ENCODE assay signal across 24 mouse cellular contexts in the genomic region with DNA sequence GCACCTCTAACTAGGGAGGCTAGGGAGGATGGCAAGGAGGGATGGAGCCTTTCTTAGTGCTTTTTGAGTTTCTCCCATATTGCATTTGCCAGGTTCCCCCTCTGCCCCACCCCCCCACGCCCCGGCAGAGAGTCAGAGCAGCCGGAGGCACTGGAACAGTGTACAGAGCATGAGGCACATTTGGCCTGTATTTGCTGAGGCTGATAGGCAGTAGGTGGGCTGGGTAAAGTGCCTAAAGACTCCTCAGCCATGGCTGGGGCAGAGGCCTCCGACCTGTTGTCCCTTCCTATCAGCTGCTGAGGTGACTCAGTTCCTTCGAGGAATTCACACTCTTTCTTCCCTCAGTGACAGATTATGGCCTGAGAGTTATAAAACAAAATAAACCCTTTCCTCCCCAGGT. TPM values are rescaled to one million over a fixed set of nuclear protein-coding genes. Genes with fewer than 3 reads are reported as not detected.
"Had no signal": no experiment of that assay in that cellular context is flagged by ENCODE, and none has a peak within 500 bp of the region (broad histone marks: within the 10 kb centered on the region; RNA-seq: fewer than 3 reads in every experiment).

No protein-coding gene starts in this region.

- H3K27me3 ChIP-seq: heart, embryonic 12.5 days; hindbrain, embryonic 12.5 days; limb, embryonic 12.5 days had no signal

- H3K4me1 ChIP-seq: hindbrain, embryonic 10.5 days; hindbrain, embryonic 12.5 days; limb, embryonic 12.5 days had no signal

- ATAC-seq: forebrain, postnatal 0 days; hindbrain, embryonic 16.5 days; inflammation-experienced regulatory T-cells, adult 6 months had no signal

- H3K9me3 ChIP-seq: hindbrain, embryonic 10.5 days; limb, embryonic 10.5 days; limb, embryonic 12.5 days had no signal

- H3K36me3 ChIP-seq: heart, embryonic 12.5 days; hindbrain, embryonic 10.5 days; hindbrain, embryonic 12.5 days; limb, embryonic 10.5 days; limb, embryonic 12.5 days had no signal

- H3K27ac ChIP-seq: gastrocnemius, adult 2 months; hindbrain, embryonic 10.5 days; hindbrain, embryonic 12.5 days; hindbrain, embryonic 14.5 days; layer of hippocampus, adult 2 months; left cerebral cortex, adult 2 months; limb, embryonic 10.5 days; limb, embryonic 12.5 days had no signal

- H3K9ac ChIP-seq: forebrain, postnatal 0 days; heart, embryonic 12.5 days; hindbrain, embryonic 12.5 days; hindbrain, embryonic 14.5 days; limb, embryonic 12.5 days had no signal

- H3K4me2 ChIP-seq: heart, embryonic 12.5 days; hindbrain, embryonic 12.5 days; hindbrain, embryonic 14.5 days; limb, embryonic 12.5 days; liver, embryonic 11.5 days had no signal

- H3K4me3 ChIP-seq: gastrocnemius, adult 2 months; heart, embryonic 12.5 days; hindbrain, embryonic 10.5 days; hindbrain, embryonic 12.5 days; layer of hippocampus, adult 2 months; left cerebral cortex, adult 2 months; limb, embryonic 10.5 days; limb, embryonic 12.5 days had no signal

- DNase-seq: forebrain, postnatal 0 days; gastrocnemius, adult 2 months; gastrocnemius, postnatal 10 days; gastrocnemius, postnatal 25 days; heart, adult 18-20 months; heart, postnatal 10 days; heart, postnatal 4 days; kidney, adult 18-20 months; kidney, adult 8-10 months; kidney, postnatal 10 days; kidney, postnatal 25 days; kidney, postnatal 4 days; liver had no signal

RNA-seq across cellular contexts. Expression of gene Galnt15, which starts 13.3 kb away (rescaled TPM):
- polyA plus RNA-seq: inflammation-experienced regulatory T-cells, adult 6 months; limb, embryonic 12.5 days; liver, embryonic 11.5 days had no signal
